Mouse (Mus musculus): ENCODE measurements around the gene Heatr1. TPM values are rescaled to one million over a fixed set of nuclear protein-coding genes. Genes with fewer than 3 reads are reported as not detected.

The Heatr1 gene
- polyA plus RNA-seq (2015; fragmentation: Nextera tagmentation; extraction: Ambion mirVana) = 8.7 and 8.9 TPM in 2 replicates

DNA sequence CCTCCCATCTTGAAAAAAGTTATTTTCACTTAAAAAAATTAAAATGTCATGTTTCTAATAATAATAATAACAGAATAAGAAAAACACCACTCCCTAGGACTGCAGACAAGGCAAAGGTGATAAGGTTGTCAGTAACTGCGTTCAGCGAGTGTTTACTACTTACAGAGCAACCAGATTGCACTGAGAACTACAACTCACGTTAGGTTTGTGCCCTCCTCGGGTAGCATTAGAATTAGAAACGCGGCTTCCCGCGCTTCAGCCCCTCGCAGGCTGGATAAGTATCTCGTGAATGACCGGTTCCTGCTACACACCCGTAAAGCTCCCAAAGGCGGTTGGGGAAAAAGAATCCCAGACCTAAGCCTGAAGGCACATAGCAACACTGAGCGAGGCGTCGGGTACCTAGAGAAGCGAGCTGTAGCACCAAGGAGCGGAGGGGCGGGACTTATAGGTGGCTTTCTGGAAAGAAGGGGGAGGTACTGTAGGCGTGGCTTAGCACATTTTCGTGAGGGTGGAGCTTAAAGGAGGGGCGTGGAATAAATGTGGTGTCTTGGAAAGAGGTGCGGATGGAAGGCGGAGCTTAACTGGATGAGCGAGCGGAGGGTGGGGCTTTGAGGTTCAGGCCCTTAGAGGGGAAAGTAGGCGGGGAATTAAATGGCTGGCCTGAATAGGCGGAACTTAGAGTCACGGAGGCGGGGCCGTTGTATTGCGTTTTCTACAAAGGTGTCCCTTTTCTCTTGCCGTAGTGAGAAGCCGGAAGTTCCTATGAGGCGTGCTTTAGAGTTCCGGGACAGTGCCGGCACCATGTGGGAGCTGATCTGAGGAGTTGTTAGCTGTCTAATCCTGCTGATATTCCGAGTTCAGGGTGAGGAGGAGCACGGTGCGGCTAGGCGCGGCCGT is at the start of gene Heatr1:
Heatr1 (plus strand) TSS at position 419 of the 897 bp plus-strand sequence.
- under 1% methylated on average over 43 of the region's 43 CpGs for WGBS (ENCODE audit: insufficient replicate concordance)
- Histone ChIP-seq H3K4me1 (ENCODE audit: control insufficient read depth, low read depth, low read length) (peaks cover 10% of the 10 kb centered on the region), H3K4me3 (ENCODE audit: low read depth, low read length) (peak within 1 kb of the TSS; percentile 94), H3K36me3 (ENCODE audit: control insufficient read depth, insufficient read depth) (peaks cover 4% of the 10 kb centered on the region), H3K27ac (ENCODE audit: low read length) (peak within 1 kb of the TSS; percentile 75), H3K9me3 (replicated peaks; ENCODE audit: control insufficient read depth, low read length) (no peaks in the 10 kb centered on the region), H3K27me3 (ENCODE audit: control insufficient read depth, insufficient read depth, low read depth, low read length) (no peaks in the 10 kb centered on the region), H3K4me2 (ENCODE audit: low read depth, low read length) (peak within 1 kb of the TSS; percentile 97), H3K9ac (ENCODE audit: low read depth, low read length) (peak within 1 kb of the TSS; percentile 70)
- ATAC-seq (ENCODE audit: low read depth) = peak; percentile 94

- Histone ChIP-seq H3K36me3 (ENCODE audit: control insufficient read depth, insufficient read depth) (no peaks in the 10 kb centered on the region), H3K27me3 (ENCODE audit: control insufficient read depth, insufficient read depth, low read depth, low read length) (no peaks in the 10 kb centered on the region), H3K9ac (ENCODE audit: low read depth, low read length) (no peak overlapping the region), H3K9me3 (replicated peaks; ENCODE audit: control insufficient read depth, low read length) (no peaks in the 10 kb centered on the region), H3K4me3 (ENCODE audit: low read depth, low read length) (no peak overlapping the region), H3K27ac (ENCODE audit: low read length) (no peak overlapping the region), H3K4me2 (ENCODE audit: low read depth, low read length) (no peak overlapping the region), H3K4me1 (ENCODE audit: control insufficient read depth, low read depth, low read length) (no peaks in the 10 kb centered on the region)
- WGBS (ENCODE audit: insufficient replicate concordance) = 45% methylated on average over 3 of the region's 3 CpGs
- no peak for ATAC-seq (ENCODE audit: low read depth)
Observed at GRCm38 (mm10) chr13:12346837-12347236, 48.0 kb upstream of the Heatr1 start.

DNA sequence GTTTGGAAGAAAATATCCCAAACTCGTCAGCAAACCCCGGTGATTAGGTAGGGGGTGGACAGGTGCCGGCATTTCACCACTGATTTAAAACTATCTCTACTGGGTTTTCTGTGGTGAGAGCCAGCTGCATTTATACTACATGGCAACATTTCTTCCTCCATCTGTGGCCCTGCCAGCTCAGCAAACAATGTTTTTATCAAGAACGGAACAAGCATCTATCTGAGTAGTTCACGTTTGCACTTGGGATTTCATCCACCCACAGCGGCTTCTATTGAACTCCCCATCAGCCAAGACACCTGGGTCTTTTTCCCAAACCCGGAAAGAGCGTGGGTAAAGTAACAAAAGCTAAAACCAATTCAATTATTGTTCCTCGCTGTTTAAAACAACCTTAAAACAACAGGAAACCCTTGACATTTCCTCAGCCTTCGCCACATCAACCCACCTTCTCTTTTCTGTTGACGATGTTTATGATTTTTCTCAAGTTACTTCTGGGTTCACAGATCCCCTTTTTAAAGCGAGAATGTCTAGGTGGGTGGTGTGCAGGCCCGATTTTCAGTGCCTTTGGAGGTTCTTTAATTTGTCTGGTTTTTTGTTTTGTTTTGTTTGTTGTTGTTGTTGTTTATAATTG is 45.5 kb upstream of the Heatr1 start:
- Histone ChIP-seq H3K4me1 (ENCODE audit: control insufficient read depth, low read depth, low read length) (no peaks in the 10 kb centered on the region), H3K27ac (ENCODE audit: low read length) (no peak overlapping the region), H3K4me2 (ENCODE audit: low read depth, low read length) (no peak overlapping the region), H3K27me3 (ENCODE audit: control insufficient read depth, insufficient read depth, low read depth, low read length) (no peaks in the 10 kb centered on the region), H3K9ac (ENCODE audit: low read depth, low read length) (no peak overlapping the region), H3K36me3 (ENCODE audit: control insufficient read depth, insufficient read depth) (no peaks in the 10 kb centered on the region), H3K9me3 (replicated peaks; ENCODE audit: control insufficient read depth, low read length) (no peaks in the 10 kb centered on the region), H3K4me3 (ENCODE audit: low read depth, low read length) (no peak overlapping the region)
- 34% methylated on average over 13 of the region's 13 CpGs for WGBS (ENCODE audit: insufficient replicate concordance)
- ATAC-seq (ENCODE audit: low read depth) = no peak

DNA sequence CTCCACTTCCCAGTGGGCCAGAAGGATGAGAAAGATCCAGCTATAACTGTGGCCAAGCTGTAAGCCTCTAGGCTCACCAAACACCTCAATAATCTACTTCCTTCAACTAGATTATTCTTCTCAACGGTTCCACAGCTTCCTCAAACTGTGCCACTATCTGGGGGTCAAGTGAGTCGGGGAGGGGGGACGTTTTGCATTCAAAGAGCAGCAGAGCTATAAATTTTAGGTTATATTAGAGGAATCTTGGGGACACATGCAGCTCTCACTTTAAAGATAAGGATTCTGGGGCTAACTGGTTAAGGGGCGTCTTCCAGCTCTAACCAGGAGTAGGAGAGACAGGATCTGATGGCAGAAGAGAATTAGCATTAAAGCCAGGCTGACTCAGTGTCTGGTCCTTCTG is 38.6 kb upstream of the Heatr1 start:
- H3K9ac ChIP-seq (ENCODE audit: low read depth, low read length) = no peak overlapping the region
- H3K36me3 ChIP-seq (ENCODE audit: control insufficient read depth, insufficient read depth) = no peaks in the 10 kb centered on the region
- H3K4me2 ChIP-seq (ENCODE audit: low read depth, low read length) = no peak overlapping the region
- ATAC-seq (ENCODE audit: low read depth) = no peak
- no peaks in the 10 kb centered on the region for H3K4me1 ChIP-seq (ENCODE audit: control insufficient read depth, low read depth, low read length)
- H3K27me3 ChIP-seq (ENCODE audit: control insufficient read depth, insufficient read depth, low read depth, low read length) = no peaks in the 10 kb centered on the region
- H3K27ac ChIP-seq (ENCODE audit: low read length) = no peak overlapping the region
- H3K4me3 ChIP-seq (ENCODE audit: low read depth, low read length) = no peak overlapping the region
- WGBS (ENCODE audit: insufficient replicate concordance) = 12% methylated on average over 4 of the region's 4 CpGs
- H3K9me3 ChIP-seq (replicated peaks; ENCODE audit: control insufficient read depth, low read length) = no peaks in the 10 kb centered on the region

- H3K36me3 ChIP-seq (ENCODE audit: control insufficient read depth, insufficient read depth) = no peaks in the 10 kb centered on the region
- no peak for ATAC-seq (ENCODE audit: low read depth)
- H3K4me3 ChIP-seq (ENCODE audit: low read depth, low read length) = no peak overlapping the region
- no peak overlapping the region for H3K4me2 ChIP-seq (ENCODE audit: low read depth, low read length)
- no peaks in the 10 kb centered on the region for H3K27me3 ChIP-seq (ENCODE audit: control insufficient read depth, insufficient read depth, low read depth, low read length)
- no peaks in the 10 kb centered on the region for H3K4me1 ChIP-seq (ENCODE audit: control insufficient read depth, low read depth, low read length)
- no peaks in the 10 kb centered on the region for H3K9me3 ChIP-seq (replicated peaks; ENCODE audit: control insufficient read depth, low read length)
- H3K27ac ChIP-seq (ENCODE audit: low read length) = no peak overlapping the region
- no peak overlapping the region for H3K9ac ChIP-seq (ENCODE audit: low read depth, low read length)
- 71% methylated on average over 5 of the region's 5 CpGs for WGBS (ENCODE audit: insufficient replicate concordance)
Observed at GRCm38 (mm10) chr13:12357554-12357953, 37.3 kb upstream of the Heatr1 start.

GRCm38 (mm10) chr13:12361486-12361885 is 33.3 kb upstream of the Heatr1 start:
- H3K4me2 ChIP-seq (ENCODE audit: low read depth, low read length) = no peak overlapping the region
- 64% methylated on average over 4 of the region's 4 CpGs for WGBS (ENCODE audit: insufficient replicate concordance)
- no peaks in the 10 kb centered on the region for H3K9me3 ChIP-seq (replicated peaks; ENCODE audit: control insufficient read depth, low read length)

GRCm38 (mm10) chr13:12369041-12369621 is 25.7 kb upstream of the Heatr1 start:
- no peak overlapping the region for H3K27ac ChIP-seq (ENCODE audit: low read length)
- WGBS (ENCODE audit: insufficient replicate concordance) = 48% methylated on average over 8 of the region's 8 CpGs
- no peak overlapping the region for H3K4me3 ChIP-seq (ENCODE audit: low read depth, low read length)
- no peaks in the 10 kb centered on the region for H3K4me1 ChIP-seq (ENCODE audit: control insufficient read depth, low read depth, low read length)
- no peaks in the 10 kb centered on the region for H3K27me3 ChIP-seq (ENCODE audit: control insufficient read depth, insufficient read depth, low read depth, low read length)
- no peak overlapping the region for H3K9ac ChIP-seq (ENCODE audit: low read depth, low read length)
- ATAC-seq (ENCODE audit: low read depth) = no peak
- H3K4me2 ChIP-seq (ENCODE audit: low read depth, low read length) = no peak overlapping the region
- H3K9me3 ChIP-seq (replicated peaks; ENCODE audit: control insufficient read depth, low read length) = no peaks in the 10 kb centered on the region
- no peaks in the 10 kb centered on the region for H3K36me3 ChIP-seq (ENCODE audit: control insufficient read depth, insufficient read depth)

More at GRCm38 (mm10) chr13:12361486-12361885, 33.3 kb upstream of the Heatr1 start:
- Histone ChIP-seq H3K36me3 (ENCODE audit: control insufficient read depth, insufficient read depth) (no peaks in the 10 kb centered on the region), H3K9ac (ENCODE audit: low read depth, low read length) (no peak overlapping the region), H3K4me3 (ENCODE audit: low read depth, low read length) (no peak overlapping the region), H3K27ac (ENCODE audit: low read length) (no peak overlapping the region), H3K4me1 (ENCODE audit: control insufficient read depth, low read depth, low read length) (no peaks in the 10 kb centered on the region), H3K27me3 (ENCODE audit: control insufficient read depth, insufficient read depth, low read depth, low read length) (no peaks in the 10 kb centered on the region)
- no peak for ATAC-seq (ENCODE audit: low read depth)

DNA sequence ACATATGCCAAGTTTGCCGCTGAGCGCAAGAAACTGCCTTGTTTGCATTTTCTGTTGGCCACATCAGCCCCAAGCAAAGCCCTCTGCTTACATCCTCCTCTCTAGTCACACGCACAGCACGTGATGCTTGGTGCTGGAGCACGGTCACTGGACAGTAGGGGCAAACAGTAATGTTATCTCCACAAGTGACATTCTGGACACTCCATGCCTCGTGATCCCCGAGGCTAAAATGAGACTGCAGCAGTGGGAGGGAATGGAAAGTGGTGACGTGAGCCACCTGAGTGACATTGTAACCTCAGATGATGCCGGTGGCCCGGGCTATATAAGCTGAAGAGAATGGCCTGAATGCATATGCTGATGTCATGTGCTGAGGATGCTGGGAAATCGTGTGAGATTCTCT is 24.9 kb upstream of the Heatr1 start:
- Histone ChIP-seq H3K9me3 (replicated peaks; ENCODE audit: control insufficient read depth, low read length) (no peaks in the 10 kb centered on the region), H3K4me2 (ENCODE audit: low read depth, low read length) (no peak overlapping the region), H3K27me3 (ENCODE audit: control insufficient read depth, insufficient read depth, low read depth, low read length) (no peaks in the 10 kb centered on the region), H3K4me3 (ENCODE audit: low read depth, low read length) (no peak overlapping the region), H3K36me3 (ENCODE audit: control insufficient read depth, insufficient read depth) (no peaks in the 10 kb centered on the region), H3K4me1 (ENCODE audit: control insufficient read depth, low read depth, low read length) (no peaks in the 10 kb centered on the region), H3K27ac (ENCODE audit: low read length) (no peak overlapping the region), H3K9ac (ENCODE audit: low read depth, low read length) (no peak overlapping the region)
- ATAC-seq (ENCODE audit: low read depth) = no peak
- WGBS (ENCODE audit: insufficient replicate concordance) = 64% methylated on average over 11 of the region's 11 CpGs

GRCm38 (mm10) chr13:12372755-12373154 is 22.1 kb upstream of the Heatr1 start:
- no peaks in the 10 kb centered on the region for H3K36me3 ChIP-seq (ENCODE audit: control insufficient read depth, insufficient read depth)
- no peaks in the 10 kb centered on the region for H3K4me1 ChIP-seq (ENCODE audit: control insufficient read depth, low read depth, low read length)
- 35% methylated on average over 3 of the region's 3 CpGs for WGBS (ENCODE audit: insufficient replicate concordance)
- no peak overlapping the region for H3K27ac ChIP-seq (ENCODE audit: low read length)
- no peaks in the 10 kb centered on the region for H3K9me3 ChIP-seq (replicated peaks; ENCODE audit: control insufficient read depth, low read length)
- no peak overlapping the region for H3K4me3 ChIP-seq (ENCODE audit: low read depth, low read length)
- no peak overlapping the region for H3K4me2 ChIP-seq (ENCODE audit: low read depth, low read length)
- ATAC-seq (ENCODE audit: low read depth) = no peak
- no peaks in the 10 kb centered on the region for H3K27me3 ChIP-seq (ENCODE audit: control insufficient read depth, insufficient read depth, low read depth, low read length)
- no peak overlapping the region for H3K9ac ChIP-seq (ENCODE audit: low read depth, low read length)

Measured in liver, embryonic 16.5 days (tissue).